Mouse (Mus musculus) lung, embryonic 14.5 days (tissue): ENCODE results near the gene Veph1. TPM values are rescaled to one million over a fixed set of nuclear protein-coding genes. Genes with fewer than 3 reads are reported as not detected.

Experiments used
- ATAC-seq: fragments of 200-750 bp; cut with Nextera tagmentation; 2 replicates; pipeline ENCODE4 v1.8.0; 2017; ENCODE audit warnings: mild to moderate bottlenecking, moderate TSS enrichment, moderate library complexity; ENCODE audit not compliant: insufficient read depth
- DNase-seq: peaks from one replicate; pipeline ENCODE4 v3.0.0-alpha.2; 2015
- H3K27ac ChIP-seq: fragments of 300-500 bp; sonication (generic); 2 replicates; pipeline ENCODE4 v1.5.1; 2014; ENCODE audit warnings: low read depth, mild to moderate bottlenecking, moderate library complexity
- H3K27me3 ChIP-seq: fragments of 300-500 bp; sonication (generic); 2 replicates; pipeline ENCODE4 v1.6.1; 2014; ENCODE audit warnings: low read length, control low read depth; ENCODE audit not compliant: insufficient read depth
- H3K36me3 ChIP-seq: fragments of 300-500 bp; sonication (generic); 2 replicates; pipeline ENCODE4 v1.6.1; 2014; ENCODE audit warnings: control low read depth; ENCODE audit not compliant: insufficient read depth
- H3K4me1 ChIP-seq: fragments of 300-500 bp; sonication (generic); 2 replicates; pipeline ENCODE4 v1.6.1; 2014; ENCODE audit warnings: antibody characterized with exemption, control low read depth; ENCODE audit not compliant: insufficient read depth
- H3K4me2 ChIP-seq: fragments of 300-500 bp; sonication (generic); 2 replicates; pipeline ENCODE4 v1.6.1; 2014; ENCODE audit warnings: mild to moderate bottlenecking
- H3K4me3 ChIP-seq: fragments of 300-500 bp; sonication (generic); 2 replicates; pipeline ENCODE4 v1.5.1; 2014; ENCODE audit warnings: low read depth, low read length
- H3K9ac ChIP-seq: fragments of 300-500 bp; sonication (generic); 2 replicates; pipeline ENCODE4 v1.6.1; 2014
- H3K9me3 ChIP-seq: fragments of 300-500 bp; sonication (generic); 2 replicates; pipeline ENCODE4 v1.6.1; 2016; ENCODE audit warnings: low read depth, low read length, control low read depth
- CTCF ChIP-seq: IDR thresholded peaks from 2 replicates; pipeline ENCODE4 v1.5.1; 2016; ENCODE audit warnings: antibody characterized with exemption, low read depth
- WGBS: fragments of 180-500 bp; shearing (Covaris S2); extraction: QIAGEN DNeasy Blood & Tissue Kit; methylation state at CpG from one replicate; pipeline ENCODE4 v1.1.7; 2014; 5-methylcytosine and 5-hydroxymethylcytosine counted together
- polyA plus RNA-seq: library from polyadenylated mRNA; unstranded; fragments of >200 nt; fragmentation: Nextera tagmentation; extraction: Ambion mirVana; gene quantifications from 2 replicates; pipeline ENCODE4 v1.2.1, GENCODE M21; 2014

Gene Veph1
- 3.7 and 4.2 TPM in 2 replicates for polyA plus RNA-seq

DNA sequence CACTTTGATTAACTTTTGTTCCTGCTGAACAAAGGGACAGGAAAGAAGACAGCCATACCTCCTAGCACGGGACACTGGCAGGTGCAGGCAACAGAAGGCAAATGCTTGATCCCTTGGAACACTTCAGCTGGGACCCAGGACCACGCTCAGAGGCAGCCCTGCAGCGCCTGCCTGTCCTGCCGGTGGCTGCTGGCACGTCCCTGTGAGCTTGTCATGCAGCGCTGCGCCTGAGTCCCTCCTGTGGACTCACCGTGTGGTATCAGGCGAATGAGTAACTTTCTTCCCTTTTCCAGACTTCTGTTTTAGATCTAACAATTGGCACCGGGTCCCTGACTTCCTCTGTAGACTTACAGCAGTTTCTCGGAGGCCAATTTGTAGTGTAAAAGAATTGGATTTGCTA is at the start of gene Veph1:
TSS of gene Veph1 (minus strand) at position 293 of the 400 bp plus-strand sequence.
- H3K27ac ChIP-seq, result peak within 1 kb of the TSS; percentile 39
- H3K4me3 ChIP-seq, result 0 out of 2 replicates have a peak within 1 kb of the TSS, but pooled peaks have one; percentile 0
- H3K27me3 ChIP-seq, result no peaks in the 10 kb centered on the region
- H3K9ac ChIP-seq, result 0 out of 2 replicates have a peak within 1 kb of the TSS, but pooled peaks have one; percentile 31
- DNase-seq, result peak; percentile 45
- 28% methylated on average over 11 of the region's 11 CpGs for WGBS
- H3K9me3 ChIP-seq, result no peaks in the 10 kb centered on the region
- H3K4me2 ChIP-seq, result peak within 1 kb of the TSS; percentile 40
- H3K36me3 ChIP-seq, result no peaks in the 10 kb centered on the region
- ATAC-seq, result peak; percentile 53
- peak; percentile 29; the same call in 1 of the 2 replicates for TF ChIP-seq CTCF
- H3K4me1 ChIP-seq, result no peaks in the 10 kb centered on the region; the same call in 1 of the 2 replicates

DNA sequence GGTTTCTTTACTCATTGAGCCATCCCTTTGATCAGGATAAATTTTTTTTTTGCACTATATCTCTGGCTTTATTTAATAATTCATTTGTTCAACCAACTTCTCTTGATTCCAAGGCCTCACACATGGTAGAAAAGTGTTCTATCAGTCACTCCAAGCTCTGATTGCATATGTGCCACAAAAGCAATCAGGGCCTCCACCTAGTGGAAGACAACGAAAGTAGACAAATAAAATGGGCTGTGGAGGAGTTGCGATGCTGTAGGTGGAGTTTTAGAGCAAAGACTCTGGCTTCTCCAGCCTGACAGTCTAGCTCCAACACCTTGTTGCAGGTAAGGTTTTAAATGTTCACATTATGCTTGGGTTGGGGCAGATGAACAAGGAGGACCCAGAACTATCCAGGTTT is 44.1 kb upstream of the Veph1 start:
- DNase-seq, result no peak
- no peaks in the 10 kb centered on the region for H3K36me3 ChIP-seq
- ATAC-seq, result no peak
- H3K27ac ChIP-seq, result no peak overlapping the region
- no peak for TF ChIP-seq CTCF
- H3K4me1 ChIP-seq, result no peaks in the 10 kb centered on the region
- 76% methylated on average over 2 of the region's 2 CpGs for WGBS
- no peaks in the 10 kb centered on the region for H3K27me3 ChIP-seq
- H3K4me3 ChIP-seq, result no peak overlapping the region
- H3K9ac ChIP-seq, result no peak overlapping the region
- no peak overlapping the region for H3K4me2 ChIP-seq
- no peaks in the 10 kb centered on the region for H3K9me3 ChIP-seq

DNA sequence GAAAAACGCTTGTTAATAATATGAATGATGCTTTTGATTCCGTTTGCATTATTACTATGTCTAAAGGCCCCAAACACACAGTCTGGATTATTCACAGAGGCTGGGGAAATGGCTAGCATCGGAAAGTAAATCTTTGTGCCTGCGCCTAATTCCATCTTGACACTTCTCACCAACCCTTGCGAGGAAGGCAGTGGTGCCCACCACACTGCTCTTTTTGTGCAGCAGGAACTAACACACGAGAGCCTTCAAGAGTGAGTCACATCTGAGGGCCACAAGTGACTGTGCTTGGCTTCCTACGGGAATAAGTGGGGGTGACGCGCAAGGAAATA is 35.7 kb upstream of the Veph1 start:
- no peak for ATAC-seq
- Histone ChIP-seq H3K9ac (no peak overlapping the region), H3K27ac (no peak overlapping the region), H3K4me1 (no peaks in the 10 kb centered on the region), H3K9me3 (no peaks in the 10 kb centered on the region), H3K4me2 (no peak overlapping the region), H3K4me3 (no peak overlapping the region), H3K27me3 (no peaks in the 10 kb centered on the region), H3K36me3 (no peaks in the 10 kb centered on the region)
- DNase-seq, result no peak
- 84% methylated on average over 9 of the region's 9 CpGs for WGBS
- no peak for TF ChIP-seq CTCF

DNA sequence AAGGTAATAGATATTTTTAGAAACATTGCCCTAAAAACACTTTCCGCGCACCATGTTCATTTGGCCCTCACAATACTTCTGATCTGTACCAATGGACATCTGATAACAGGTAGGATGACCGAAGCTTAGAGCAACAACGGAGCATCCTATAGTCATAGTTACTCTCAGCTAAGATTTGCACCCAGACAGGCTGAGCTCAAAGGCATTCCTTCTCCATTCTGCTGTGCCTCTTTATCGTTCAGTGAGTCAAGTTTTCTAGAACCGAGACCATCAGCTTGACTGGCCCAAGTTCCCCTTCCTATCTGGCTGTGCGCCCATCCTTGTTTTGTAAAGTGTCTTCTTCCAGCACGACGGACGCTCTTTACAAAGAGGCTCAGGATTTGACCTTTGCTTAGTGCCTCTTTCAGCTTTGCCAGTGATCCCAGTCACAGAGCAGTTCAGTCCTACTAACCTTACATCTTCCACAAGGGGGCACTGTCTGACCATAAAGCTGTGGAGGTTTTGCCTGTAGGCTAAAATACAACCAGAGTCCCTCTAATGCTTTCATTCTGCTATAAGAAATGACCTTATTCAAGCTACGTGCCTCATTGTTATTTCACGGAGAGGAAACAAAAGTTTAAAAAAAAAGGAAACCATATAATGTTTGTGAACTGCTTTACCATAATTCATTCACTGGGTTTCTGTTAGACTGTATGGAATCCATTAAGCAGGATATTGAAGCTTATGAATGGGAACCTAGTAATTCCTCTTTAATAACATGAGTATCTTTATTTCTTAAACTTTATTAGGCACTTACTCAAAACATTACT is 35.2 kb upstream of the Veph1 start:
- no peaks in the 10 kb centered on the region for H3K36me3 ChIP-seq
- no peak overlapping the region for H3K4me3 ChIP-seq
- H3K9me3 ChIP-seq, result no peaks in the 10 kb centered on the region
- H3K4me1 ChIP-seq, result no peaks in the 10 kb centered on the region
- TF ChIP-seq CTCF, result peak; percentile 88
- ATAC-seq (peak; percentile 78; the same call in 1 of the 2 replicates), DNase-seq (peak; percentile 93)
- no peak overlapping the region for H3K27ac ChIP-seq
- no peak overlapping the region for H3K4me2 ChIP-seq
- 48% methylated on average over 12 of the region's 12 CpGs for whole genome bisulfite sequencing
- no peak overlapping the region for H3K9ac ChIP-seq
- no peaks in the 10 kb centered on the region for H3K27me3 ChIP-seq

DNA sequence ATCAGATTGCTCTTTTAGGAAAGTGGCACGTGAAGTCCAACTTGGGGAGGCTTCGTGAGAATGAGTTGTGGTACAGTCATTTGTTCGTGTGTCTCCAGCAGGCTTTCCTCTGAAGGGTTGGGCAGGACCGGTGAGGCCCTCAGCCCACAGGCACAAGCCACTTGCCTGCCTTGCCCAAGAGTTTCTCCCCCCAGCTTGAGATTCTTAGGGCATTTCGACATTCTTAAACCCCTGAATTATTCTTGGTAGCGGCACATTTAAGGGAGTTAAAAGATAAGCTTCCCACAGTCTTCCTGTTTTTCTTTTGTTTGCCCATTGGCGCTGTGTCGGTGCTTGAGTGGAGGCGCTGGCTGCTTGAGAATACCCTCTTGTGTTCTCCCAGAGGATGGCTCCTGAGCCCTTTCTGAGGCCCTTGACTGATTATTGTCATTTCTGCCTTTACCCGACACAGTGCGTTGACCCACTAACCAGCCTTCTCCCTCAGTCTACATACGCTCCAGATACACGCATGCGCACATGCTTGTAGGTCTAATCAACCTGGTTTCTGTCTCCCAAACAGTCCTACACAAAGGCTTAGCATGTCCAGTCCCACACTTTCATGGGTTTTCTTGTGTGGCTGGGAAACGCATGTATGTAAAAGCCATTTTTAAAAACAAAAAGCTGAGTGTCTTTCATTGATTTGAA is 34.4 kb upstream of the Veph1 start:
- H3K27me3 ChIP-seq, result no peaks in the 10 kb centered on the region
- H3K9ac ChIP-seq, result no peak overlapping the region
- 72% methylated on average over 15 of the region's 15 CpGs for WGBS
- H3K4me2 ChIP-seq, result no peak overlapping the region
- TF ChIP-seq CTCF, result no peak
- H3K27ac ChIP-seq, result no peak overlapping the region
- no peaks in the 10 kb centered on the region for H3K9me3 ChIP-seq
- no peak for DNase-seq
- no peak for ATAC-seq
- H3K4me3 ChIP-seq, result no peak overlapping the region
- H3K4me1 ChIP-seq, result no peaks in the 10 kb centered on the region
- H3K36me3 ChIP-seq, result no peaks in the 10 kb centered on the region

DNA sequence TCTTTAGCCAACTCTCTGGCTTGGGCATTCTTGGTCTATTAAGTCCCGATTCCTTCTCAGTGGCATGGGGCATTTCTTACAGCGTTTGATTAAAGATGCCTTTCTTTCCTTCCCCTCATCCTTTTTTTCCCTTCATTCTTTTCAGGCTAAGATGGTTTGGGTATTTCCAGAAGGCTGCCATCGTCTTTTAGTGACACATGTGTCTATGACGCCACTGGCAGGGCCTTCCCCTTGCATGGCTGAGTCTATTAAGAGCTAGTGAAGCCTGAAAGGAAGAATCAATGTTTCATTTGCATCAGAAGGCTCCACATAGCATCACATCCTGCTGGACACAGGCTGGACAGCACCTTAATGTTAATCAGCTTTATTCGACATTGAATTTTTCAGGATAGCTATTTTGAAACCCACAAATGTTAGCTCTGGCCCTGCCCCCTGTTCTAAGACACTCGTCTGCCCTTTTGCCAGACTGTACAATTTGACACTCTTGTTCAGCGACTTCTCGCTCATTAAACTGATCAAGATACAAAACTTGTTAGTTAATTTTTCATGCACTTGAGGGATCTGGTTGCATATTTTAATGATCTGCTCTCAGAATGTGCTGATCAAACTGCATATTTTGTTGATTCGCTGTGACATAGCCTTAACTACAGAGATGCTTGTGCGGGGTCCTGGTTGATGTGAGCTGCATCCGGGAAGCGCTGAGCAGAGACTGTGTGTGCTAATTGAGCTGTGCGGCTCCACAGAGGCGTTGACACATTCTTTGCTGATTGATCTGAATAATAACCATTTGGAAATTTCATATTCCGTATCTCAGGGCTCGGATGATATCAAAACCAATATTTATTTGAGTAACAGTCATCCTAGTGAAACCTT is 29.6 kb upstream of the Veph1 start:
- 78% methylated on average over 16 of the region's 16 CpGs for WGBS
- no peaks in the 10 kb centered on the region for H3K36me3 ChIP-seq
- no peak overlapping the region for H3K9ac ChIP-seq
- no peak overlapping the region for H3K4me3 ChIP-seq
- H3K4me1 ChIP-seq, result no peaks in the 10 kb centered on the region
- H3K9me3 ChIP-seq, result no peaks in the 10 kb centered on the region
- DNase-seq, result no peak
- H3K27me3 ChIP-seq, result no peaks in the 10 kb centered on the region
- ATAC-seq, result no peak
- no peak overlapping the region for H3K27ac ChIP-seq
- H3K4me2 ChIP-seq, result no peak overlapping the region
- no peak for TF ChIP-seq CTCF

DNA sequence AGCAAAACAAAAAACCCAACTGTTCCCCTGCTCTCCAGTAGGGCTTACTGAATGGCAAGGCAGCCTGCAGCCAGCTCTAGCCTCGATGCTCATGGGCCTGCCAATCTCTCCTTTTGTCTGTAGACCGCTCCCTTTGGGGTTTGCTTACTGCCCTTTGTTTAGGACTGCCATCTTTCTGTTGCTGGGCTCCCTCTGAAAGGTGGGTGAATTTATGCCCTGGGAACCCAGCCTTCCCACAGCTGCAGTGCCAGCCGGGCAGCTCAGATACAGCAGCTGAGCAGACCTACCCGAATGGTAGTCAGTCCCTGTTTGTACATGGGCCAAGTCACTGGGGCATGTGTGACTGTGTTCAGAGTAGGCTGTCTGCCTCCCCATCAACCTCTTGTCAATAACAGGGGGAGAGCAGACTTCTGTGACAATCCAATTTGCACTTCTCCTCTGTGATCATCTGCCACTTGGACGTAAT is 28.9 kb upstream of the Veph1 start:
- H3K4me1 ChIP-seq, result no peaks in the 10 kb centered on the region
- TF ChIP-seq CTCF, result no peak
- WGBS, result 79% methylated on average over 5 of the region's 5 CpGs

More for the DNA sequence above, 28.9 kb upstream of the Veph1 start:
- Histone ChIP-seq H3K4me2 (no peak overlapping the region), H3K27me3 (no peaks in the 10 kb centered on the region), H3K4me3 (no peak overlapping the region), H3K9me3 (no peaks in the 10 kb centered on the region), H3K9ac (no peak overlapping the region), H3K36me3 (no peaks in the 10 kb centered on the region), H3K27ac (no peak overlapping the region)
- DNase-seq (no peak), ATAC-seq (no peak)
